Mouse (Mus musculus) heart, embryonic 12.5 days (tissue): ENCODE data around the gene Tmem151a. TPM values are rescaled to one million over a fixed set of nuclear protein-coding genes. Genes with fewer than 3 reads are reported as not detected.
A peak's percentile ranks its signal among the peaks of the same experiment; 100 is the strongest.

Experiments used
- ATAC-seq: fragments of 200-750 bp; cut with Nextera tagmentation; 2 replicates; pipeline ENCODE4 v1.8.0; 2017; ENCODE audit warnings: moderate TSS enrichment, moderate library complexity; ENCODE audit not compliant: insufficient number of reproducible peaks, low FRiP score
- H3K27ac ChIP-seq: fragments of 300-500 bp; sonication (generic); 2 replicates; pipeline ENCODE4 v1.5.1; 2016; ENCODE audit warnings: mild to moderate bottlenecking, moderate library complexity; ENCODE audit not compliant: poor library complexity, severe bottlenecking
- H3K27me3 ChIP-seq: fragments of 300-500 bp; sonication (generic); replicated peaks from 2 replicates; pipeline ENCODE4 v1.6.1; 2016; ENCODE audit warnings: mild to moderate bottlenecking, moderate library complexity
- H3K36me3 ChIP-seq: fragments of 300-500 bp; sonication (generic); 2 replicates; pipeline ENCODE4 v1.6.1; 2016; ENCODE audit warnings: mild to moderate bottlenecking, moderate library complexity
- H3K4me1 ChIP-seq: fragments of 300-500 bp; sonication (generic); replicated peaks from 2 replicates; pipeline ENCODE4 v1.6.1; 2016; ENCODE audit warnings: mild to moderate bottlenecking
- H3K4me2 ChIP-seq: fragments of 300-500 bp; sonication (generic); 2 replicates; pipeline ENCODE4 v1.6.1; 2016; ENCODE audit warnings: mild to moderate bottlenecking, moderate library complexity
- H3K4me3 ChIP-seq: fragments of 300-500 bp; sonication (generic); 2 replicates; pipeline ENCODE4 v1.5.1; 2016; ENCODE audit warnings: mild to moderate bottlenecking
- H3K9ac ChIP-seq: fragments of 300-500 bp; sonication (generic); 2 replicates; pipeline ENCODE4 v1.6.1; 2016; ENCODE audit warnings: mild to moderate bottlenecking, moderate library complexity
- H3K9me3 ChIP-seq: fragments of 300-500 bp; sonication (generic); replicated peaks from 2 replicates; pipeline ENCODE4 v1.6.1; 2016; ENCODE audit warnings: mild to moderate bottlenecking, moderate library complexity
- WGBS: fragments of 180-500 bp; shearing (Covaris S2); methylation state at CpG from one replicate; pipeline ENCODE4 v1.1.7; 2016; 5-methylcytosine and 5-hydroxymethylcytosine counted together
- polyA plus RNA-seq: library from polyadenylated mRNA; unstranded; fragments of >200 nt; fragmentation: Nextera tagmentation; extraction: Ambion mirVana; gene quantifications from 2 replicates; pipeline ENCODE4 v1.2.1, GENCODE M21; 2016

Tmem151a gene
- polyA plus RNA-seq, 1 experiment from 2014 or later, result 4.4 TPM

DNA sequence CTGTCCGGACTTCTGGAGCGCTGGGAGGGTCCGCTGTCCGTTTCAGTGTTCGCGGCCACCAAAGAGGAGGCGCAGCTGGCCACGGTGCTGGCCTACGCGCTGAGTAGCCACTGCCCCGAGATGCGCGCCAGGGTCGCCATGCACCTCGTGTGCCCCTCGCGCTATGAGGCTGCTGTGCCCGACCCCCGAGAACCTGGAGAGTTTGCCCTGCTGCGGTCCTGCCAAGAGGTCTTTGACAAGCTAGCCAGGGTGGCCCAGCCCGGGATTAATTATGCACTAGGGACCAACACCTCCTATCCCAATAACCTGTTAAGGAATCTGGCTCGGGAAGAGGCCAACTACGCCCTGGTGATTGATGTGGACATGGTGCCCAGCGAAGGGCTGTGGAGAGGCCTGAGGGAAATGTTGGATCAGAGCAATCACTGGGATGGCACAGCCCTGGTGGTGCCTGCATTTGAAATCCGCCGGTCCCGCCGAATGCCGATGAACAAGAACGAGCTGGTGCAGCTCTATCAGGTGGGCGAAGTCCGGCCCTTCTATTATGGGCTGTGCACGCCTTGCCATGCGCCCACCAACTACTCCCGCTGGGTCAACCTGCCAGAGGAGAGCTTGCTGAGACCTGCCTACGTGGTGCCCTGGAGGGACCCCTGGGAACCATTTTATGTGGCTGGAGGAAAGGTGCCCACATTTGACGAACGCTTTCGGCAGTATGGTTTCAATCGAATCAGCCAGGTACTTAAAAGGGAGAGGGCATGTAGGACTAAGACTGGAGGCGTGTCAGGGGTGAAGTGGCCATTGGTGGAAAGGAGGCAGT, 45.8 kb downstream of the Tmem151a start:
- Histone ChIP-seq H3K9me3 (no peaks in the 10 kb centered on the region), H3K27ac (peak overlapping the region; percentile 60; the same call in 1 of the 2 replicates), H3K36me3 (peaks cover 11% of the 10 kb centered on the region), H3K9ac (peak overlapping the region; percentile 95), H3K27me3 (no peaks in the 10 kb centered on the region), H3K4me2 (peak overlapping the region; percentile 100), H3K4me1 (peaks cover 25% of the 10 kb centered on the region), H3K4me3 (peak overlapping the region; percentile 80)
- WGBS, result 15% methylated on average over 41 of the region's 41 CpGs
- peak; percentile 6; the same call in 1 of the 2 replicates for ATAC-seq

DNA sequence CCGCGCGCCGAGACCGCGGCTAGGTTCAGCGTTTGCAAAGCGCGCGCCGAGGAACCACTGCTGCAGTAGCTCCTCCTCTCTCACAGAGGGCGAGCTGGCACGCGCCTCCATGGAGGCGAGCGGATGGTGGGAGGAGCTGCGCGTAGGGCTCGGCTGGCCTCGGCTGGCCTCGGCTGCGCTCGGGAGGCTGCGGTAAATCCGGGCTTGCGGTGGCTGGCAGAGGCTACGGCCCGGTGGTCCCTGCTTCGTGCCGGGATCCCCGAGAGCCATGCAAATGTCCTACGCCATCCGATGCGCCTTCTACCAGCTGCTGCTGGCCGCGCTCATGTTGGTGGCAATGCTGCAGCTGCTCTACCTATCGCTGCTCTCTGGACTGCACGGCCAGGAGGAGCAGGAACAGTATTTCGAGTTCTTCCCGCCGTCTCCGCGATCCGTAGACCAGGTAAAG, 46.6 kb downstream of the Tmem151a start, which contains the start of the genes B4gat1 and AC124502.3:
Gene B4gat1, plus strand, starts transcription at position 118 of the 448 bp plus-strand sequence.
Gene AC124502.3, plus strand, starts transcription at position 183 of the 448 bp plus-strand sequence.
- peak within 1 kb of the TSS; percentile 95 for H3K9ac ChIP-seq
- no peaks in the 10 kb centered on the region for H3K27me3 ChIP-seq
- peak within 1 kb of the TSS; percentile 100 for H3K4me2 ChIP-seq
- peaks cover 25% of the 10 kb centered on the region for H3K4me1 ChIP-seq
- under 1% methylated on average over 44 of the region's 44 CpGs for WGBS
- H3K4me3 ChIP-seq, result peak within 1 kb of the TSS; percentile 80
- H3K27ac ChIP-seq, result peak within 1 kb of the TSS; percentile 60
- no peaks in the 10 kb centered on the region for H3K9me3 ChIP-seq
- peak; percentile 85 for ATAC-seq
- peaks cover 7% of the 10 kb centered on the region for H3K36me3 ChIP-seq

DNA sequence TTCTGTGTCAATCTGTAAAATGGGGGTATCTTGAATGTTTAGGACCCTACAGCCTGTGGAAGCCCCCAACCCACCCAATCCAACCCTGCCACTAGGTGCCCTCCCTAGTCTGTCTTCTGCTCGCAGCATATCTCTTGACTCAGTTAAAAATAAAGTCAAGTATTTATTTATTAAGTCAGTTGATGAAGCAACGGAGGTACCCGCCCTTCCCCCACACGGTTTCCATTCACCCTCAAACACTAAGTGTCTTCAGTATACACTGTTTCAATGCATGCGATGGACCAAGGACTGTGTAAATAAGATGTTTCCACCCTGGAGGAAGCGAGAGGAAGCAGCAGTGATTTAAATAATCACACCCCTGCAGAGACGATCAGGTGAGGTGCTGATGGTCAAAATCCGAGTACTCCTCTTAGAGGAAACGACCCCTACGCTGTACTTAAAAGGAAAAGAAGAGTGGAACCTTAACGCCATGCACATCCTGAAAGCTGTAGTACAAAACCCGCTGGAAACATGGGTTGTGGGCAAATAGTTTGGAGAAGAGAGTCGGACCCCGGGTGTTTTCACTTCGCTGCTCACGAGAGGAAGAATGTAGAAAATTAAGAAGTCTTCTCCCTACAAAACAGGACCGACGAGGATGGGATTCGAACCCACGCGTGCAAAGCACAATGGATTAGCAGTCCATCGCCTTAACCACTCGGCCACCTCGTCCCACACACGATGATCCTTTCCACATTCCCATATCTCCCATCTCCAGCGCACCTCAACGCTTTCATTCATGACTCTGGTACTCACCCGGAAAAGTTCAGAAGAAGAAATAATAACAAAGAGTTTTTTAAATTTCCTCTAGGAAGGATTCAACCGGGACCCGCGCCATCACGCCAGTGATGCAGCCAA, 47.4 kb downstream of the Tmem151a start:
- Histone ChIP-seq H3K9ac (peak overlapping the region; percentile 95), H3K4me3 (peak overlapping the region; percentile 80), H3K4me1 (peaks cover 25% of the 10 kb centered on the region), H3K4me2 (peak overlapping the region; percentile 100), H3K27me3 (no peaks in the 10 kb centered on the region), H3K36me3 (peaks cover 5% of the 10 kb centered on the region; the same call in 1 of the 2 replicates), H3K27ac (peak overlapping the region; percentile 60), H3K9me3 (no peaks in the 10 kb centered on the region)
- 0 out of 2 replicates have a peak, but pooled peaks have one; percentile 19 for ATAC-seq
- 5% methylated on average over 32 of the region's 32 CpGs for WGBS

DNA sequence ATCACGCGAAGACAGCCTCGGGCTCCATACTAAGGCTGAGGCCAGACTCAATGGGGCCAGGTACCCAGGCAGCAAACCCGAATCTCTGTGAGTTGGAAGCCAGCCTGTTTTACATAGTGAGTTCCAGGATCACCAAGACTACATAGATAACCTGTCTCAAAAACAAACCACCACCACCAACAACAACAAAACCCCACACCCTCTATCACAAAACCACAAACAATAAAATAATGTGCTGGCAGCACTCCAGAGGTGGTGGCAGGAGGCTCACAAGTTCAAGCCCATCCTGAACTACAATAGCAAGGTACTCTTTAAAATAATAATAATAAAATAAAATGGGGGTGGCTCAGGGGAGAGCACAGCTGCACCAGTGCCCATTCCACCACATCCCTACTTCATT, 48.8 kb downstream of the Tmem151a start:
- no peaks in the 10 kb centered on the region for H3K27me3 ChIP-seq
- peaks cover 5% of the 10 kb centered on the region for H3K36me3 ChIP-seq
- no peak overlapping the region for H3K9ac ChIP-seq
- no peak overlapping the region for H3K27ac ChIP-seq
- H3K4me2 ChIP-seq, result no peak overlapping the region
- 76% methylated on average over 4 of the region's 4 CpGs for WGBS
- ATAC-seq, result no peak
- H3K4me1 ChIP-seq, result peaks cover 19% of the 10 kb centered on the region
- no peaks in the 10 kb centered on the region for H3K9me3 ChIP-seq
- H3K4me3 ChIP-seq, result no peak overlapping the region

DNA sequence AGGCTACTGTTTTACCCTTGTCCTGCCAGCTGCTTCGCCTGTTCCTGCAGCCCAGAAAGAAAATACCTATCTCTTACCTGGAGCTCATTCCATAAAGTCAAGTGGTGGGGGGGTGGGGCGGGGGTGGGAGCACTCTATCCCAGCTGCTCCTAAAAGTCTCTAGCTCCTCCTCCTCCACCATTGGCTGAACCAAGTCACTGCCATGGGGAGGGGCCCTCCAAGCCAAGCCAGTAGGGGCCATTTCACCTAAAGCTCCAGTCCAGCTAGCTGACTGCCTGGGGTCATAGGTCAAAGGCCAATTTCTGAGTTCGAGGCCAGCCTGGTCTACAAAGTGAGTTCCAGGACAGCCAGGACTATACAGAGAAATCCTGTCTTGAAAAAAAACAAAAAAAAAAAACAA, 52.6 kb downstream of the Tmem151a start:
- no peak overlapping the region for H3K4me3 ChIP-seq

DNA sequence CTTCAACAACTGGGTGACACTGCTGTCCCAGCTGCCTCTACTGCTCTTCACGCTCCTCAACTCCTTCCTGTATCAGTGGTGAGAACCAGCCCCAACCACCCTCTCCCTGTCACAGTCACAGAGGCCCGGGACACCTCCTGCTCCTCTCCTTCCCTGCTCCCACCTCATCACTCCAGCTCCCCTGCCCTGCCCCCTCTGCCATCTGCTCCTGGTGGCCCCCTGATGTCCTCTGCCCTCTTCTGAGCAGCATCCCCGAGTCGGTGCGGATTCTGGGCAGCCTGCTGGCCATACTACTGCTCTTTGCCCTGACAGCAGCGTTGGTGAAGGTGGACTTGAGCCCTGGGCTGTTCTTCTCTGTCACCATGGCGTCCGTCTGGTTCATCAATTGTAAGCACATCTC, 59.2 kb downstream of the Tmem151a start:
- Histone ChIP-seq H3K4me2 (no peak overlapping the region), H3K36me3 (peaks cover 54% of the 10 kb centered on the region), H3K4me1 (no peaks in the 10 kb centered on the region; the same call in 1 of the 2 replicates), H3K27me3 (no peaks in the 10 kb centered on the region), H3K9ac (no peak overlapping the region), H3K4me3 (no peak overlapping the region), H3K9me3 (no peaks in the 10 kb centered on the region), H3K27ac (no peak overlapping the region)
- ATAC-seq, result no peak
- WGBS, result 89% methylated on average over 8 of the region's 8 CpGs

More for the DNA sequence above, 52.6 kb downstream of the Tmem151a start:
- 75% methylated on average over 3 of the region's 3 CpGs for WGBS
- no peak overlapping the region for H3K4me2 ChIP-seq
- H3K27ac ChIP-seq, result no peak overlapping the region
- no peaks in the 10 kb centered on the region for H3K4me1 ChIP-seq
- H3K36me3 ChIP-seq, result peaks cover 44% of the 10 kb centered on the region
- no peaks in the 10 kb centered on the region for H3K27me3 ChIP-seq
- H3K9ac ChIP-seq, result no peak overlapping the region
- no peak for ATAC-seq
- no peaks in the 10 kb centered on the region for H3K9me3 ChIP-seq

DNA sequence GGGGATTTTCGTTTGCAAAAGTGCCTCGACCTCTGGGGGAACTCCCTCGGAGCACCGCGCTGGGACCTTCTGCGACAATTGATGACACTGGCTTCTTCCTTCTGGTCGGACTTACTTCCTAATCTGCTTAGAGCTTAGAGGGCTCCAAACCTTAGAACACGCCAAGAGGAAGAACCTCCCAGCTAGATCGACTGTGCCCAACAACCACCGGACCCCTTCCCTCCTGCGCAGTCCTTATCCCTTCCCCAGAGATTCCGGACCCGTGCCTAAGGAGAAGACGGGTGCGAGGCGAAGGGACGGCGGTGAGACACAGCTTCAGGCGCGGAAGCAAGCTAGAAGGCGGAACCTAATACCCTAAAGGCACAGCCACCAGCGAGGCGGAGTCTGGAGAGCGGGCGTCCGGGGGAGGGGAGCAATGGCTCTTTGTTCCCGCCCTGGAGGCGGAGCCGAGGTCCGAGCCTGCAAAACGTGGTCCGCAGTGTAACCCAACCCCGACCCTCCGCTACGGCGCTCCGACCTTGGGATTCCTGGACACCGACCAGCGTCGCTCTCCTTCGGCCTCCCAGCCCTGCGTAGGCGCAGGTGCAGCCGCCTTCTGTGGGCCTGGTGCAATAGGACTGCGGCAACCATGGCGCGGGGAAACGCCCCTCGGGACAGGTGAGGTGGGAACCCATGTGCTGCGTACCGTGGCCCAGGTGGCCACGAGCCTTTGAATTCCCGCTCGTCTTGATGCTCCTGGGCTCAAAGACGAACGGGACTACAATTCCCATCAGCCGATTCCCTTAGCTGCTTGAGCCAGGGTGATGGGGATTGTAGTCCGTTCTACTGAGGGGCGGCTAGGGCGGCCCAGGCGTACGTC, 61.5 kb downstream of the Tmem151a start, which contains the start of gene Slc29a2:
Gene Slc29a2, plus strand, starts transcription at position 240 of the 859 bp plus-strand sequence.
- WGBS, result under 1% methylated on average over 62 of the region's 62 CpGs

DNA sequence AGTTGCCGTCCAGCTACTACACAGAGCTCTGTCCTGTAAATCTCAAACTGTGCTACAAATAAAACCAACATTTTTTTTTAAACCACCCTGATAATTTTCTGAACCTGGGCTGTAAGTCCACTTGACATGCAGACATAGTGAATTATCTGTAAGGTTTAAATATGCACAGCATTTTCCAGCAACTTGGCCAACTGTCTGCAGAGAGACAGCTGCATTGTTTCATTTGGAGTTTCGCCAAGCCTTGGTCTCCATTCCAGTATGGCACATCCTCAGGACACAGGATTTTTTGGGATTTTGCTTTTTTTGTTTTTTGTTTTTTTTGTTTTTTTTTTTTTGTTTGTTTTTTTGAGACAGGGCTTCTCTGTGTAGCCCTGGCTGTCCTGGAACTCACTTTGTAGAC, 63.9 kb downstream of the Tmem151a start:
- Histone ChIP-seq H3K9me3 (no peaks in the 10 kb centered on the region), H3K9ac (no peak overlapping the region), H3K36me3 (peaks cover 7% of the 10 kb centered on the region), H3K4me3 (no peak overlapping the region), H3K27ac (no peak overlapping the region), H3K4me1 (peaks cover 6% of the 10 kb centered on the region), H3K4me2 (no peak overlapping the region), H3K27me3 (no peaks in the 10 kb centered on the region)
- WGBS, result 76% methylated on average over 2 of the region's 2 CpGs
- no peak for ATAC-seq

More for the DNA sequence above, 61.5 kb downstream of the Tmem151a start, which contains the start of gene Slc29a2:
- H3K27ac ChIP-seq, result peak within 1 kb of the TSS; percentile 82
- peak within 1 kb of the TSS; percentile 56 for H3K4me3 ChIP-seq
- H3K9ac ChIP-seq, result peak within 1 kb of the TSS; percentile 82
- H3K4me2 ChIP-seq, result peak within 1 kb of the TSS; percentile 72
- no peaks in the 10 kb centered on the region for H3K27me3 ChIP-seq
- ATAC-seq, result peak; percentile 93
- no peaks in the 10 kb centered on the region; the same call in 1 of the 2 replicates for H3K4me1 ChIP-seq
- H3K9me3 ChIP-seq, result no peaks in the 10 kb centered on the region
- H3K36me3 ChIP-seq, result peaks cover 31% of the 10 kb centered on the region
